Mouse (Mus musculus): ENCODE data around the gene Gm13119. TPM values are rescaled to one million over a fixed set of nuclear protein-coding genes. Genes with fewer than 3 reads are reported as not detected.
"Not testable (repeated sequence)": the region's sequence is repeated elsewhere in the genome, so short reads cannot be mapped to it uniquely, and the experiment has no call there.

The Gm13119 gene
- total RNA-seq (2021) = not detected in 2 replicates
- long read RNA-seq = 0 reads

GRCm38 (mm10) chr4:144357642-144358041 lies at the start of gene Gm13119:
Gene Gm13119 (plus strand): TSS chr4:144357942.
- not testable (repeated sequence) for DNase-seq

DNA sequence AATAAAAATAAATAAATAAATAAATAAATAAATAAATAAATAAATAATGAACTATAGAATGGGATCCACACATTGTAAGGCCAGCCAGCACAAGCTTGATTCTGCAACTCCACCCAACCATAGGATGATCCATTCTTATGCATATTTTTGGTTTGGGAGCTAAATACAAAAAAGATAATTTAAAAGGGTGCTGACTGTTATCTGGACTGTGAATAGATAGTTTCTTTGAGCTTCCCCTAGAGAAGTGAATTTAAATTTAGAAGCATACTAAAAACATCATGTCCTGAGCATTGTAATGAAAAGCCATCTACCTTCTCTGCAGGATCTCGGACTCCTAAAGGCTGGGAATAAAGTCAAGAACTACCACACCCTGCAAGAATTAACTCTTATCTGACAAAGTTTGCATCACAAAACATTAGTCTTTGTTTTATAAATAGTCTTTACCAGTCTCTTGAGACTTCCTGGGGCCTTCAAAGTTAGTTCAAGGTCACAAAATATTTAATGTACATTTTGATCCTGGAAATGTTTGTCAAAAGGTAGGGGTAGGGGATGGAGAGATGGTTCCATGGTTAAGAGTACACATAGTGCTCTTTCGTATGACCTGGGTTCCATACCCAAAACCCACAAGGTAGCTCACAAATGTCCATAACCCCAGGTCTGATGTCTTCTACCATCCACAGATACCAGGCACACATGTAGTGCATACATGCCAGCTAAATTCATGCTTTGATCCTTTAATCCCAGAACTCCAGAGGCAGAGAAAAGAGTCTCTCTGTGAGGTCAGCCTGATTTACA lies 44.9 kb upstream of the Gm13119 start:
- DNase-seq = not testable (repeated sequence)

GRCm38 (mm10) chr4:144329949-144330348 lies 27.8 kb upstream of the Gm13119 start, which contains the start of gene Gm13128:
Gene Gm13128 (plus strand): TSS chr4:144330249.
- DNase-seq = not testable (repeated sequence)

- DNase-seq = not testable (repeated sequence)
Measured at GRCm38 (mm10) chr4:144335856-144336255, 21.9 kb upstream of the Gm13119 start.

DNA sequence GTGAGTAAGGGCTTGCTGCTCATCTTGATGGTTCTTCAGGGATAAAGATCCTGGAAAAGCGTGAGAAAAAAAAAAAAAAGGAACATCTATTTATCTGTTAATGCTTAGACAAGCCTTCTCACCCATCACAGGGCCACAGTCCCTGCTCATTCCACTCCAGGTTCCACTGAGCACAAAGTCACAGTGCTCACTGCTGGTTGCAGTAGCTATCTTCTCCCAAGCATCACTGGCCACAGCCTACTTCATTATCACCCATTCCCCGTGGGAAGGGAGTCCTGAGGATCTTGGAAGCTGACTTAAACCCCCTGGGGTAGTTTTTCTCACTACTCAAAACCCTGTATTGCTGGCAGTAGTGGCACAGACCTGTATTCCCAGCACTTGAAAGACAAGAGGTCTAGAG lies 20.2 kb downstream of the Gm13119 start, which contains the start of gene Pramef20:
Pramef20 (minus strand) TSS at position 23 of the 400 bp plus-strand sequence.
- DNase-seq = no peak

DNA sequence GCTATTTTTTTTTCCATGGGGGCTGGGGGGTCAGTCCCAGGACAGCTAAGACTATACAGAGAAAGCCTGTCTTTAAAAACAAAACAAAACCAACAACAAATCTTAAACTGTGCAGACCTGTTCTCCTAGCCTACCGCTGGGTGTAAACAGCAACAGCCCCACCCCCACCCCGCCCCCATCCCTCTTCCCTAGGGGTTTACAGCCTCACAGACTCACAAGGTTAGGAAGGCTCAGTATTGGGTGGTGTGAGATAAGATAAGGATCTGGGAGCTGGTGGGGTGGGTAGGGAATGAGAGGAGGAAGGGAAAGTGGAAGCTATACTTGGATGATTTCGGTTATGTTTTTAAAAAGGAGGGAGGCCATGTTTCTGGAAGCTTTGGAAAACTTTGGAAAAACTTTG lies 38.6 kb downstream of the Gm13119 start:
- DNase-seq = no peak

DNA sequence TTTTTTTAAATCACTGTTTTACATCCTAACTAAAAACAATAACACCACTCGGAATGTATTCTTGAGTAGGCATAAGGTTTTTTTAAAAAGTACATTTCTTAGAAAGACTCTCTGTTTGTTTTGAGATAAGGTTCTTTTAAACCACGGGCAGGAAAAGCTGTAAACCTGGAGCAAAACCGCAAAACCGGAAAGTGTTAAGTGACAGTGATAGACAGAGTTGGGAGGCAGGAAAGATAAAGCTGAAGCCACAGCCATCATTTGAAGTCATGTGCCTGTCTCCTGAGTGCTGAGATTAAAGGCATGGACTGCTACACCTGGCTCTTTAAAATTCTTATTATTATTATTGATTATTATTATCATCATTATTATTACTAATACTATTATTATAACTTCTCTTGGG lies 45.0 kb downstream of the Gm13119 start:
- no peak for DNase-seq

- no peak for DNase-seq
Measured at GRCm38 (mm10) chr4:144404456-144405086, 46.8 kb downstream of the Gm13119 start.

GRCm38 (mm10) chr4:144406261-144406660 lies 48.5 kb downstream of the Gm13119 start:
- DNase-seq = no peak

DNA sequence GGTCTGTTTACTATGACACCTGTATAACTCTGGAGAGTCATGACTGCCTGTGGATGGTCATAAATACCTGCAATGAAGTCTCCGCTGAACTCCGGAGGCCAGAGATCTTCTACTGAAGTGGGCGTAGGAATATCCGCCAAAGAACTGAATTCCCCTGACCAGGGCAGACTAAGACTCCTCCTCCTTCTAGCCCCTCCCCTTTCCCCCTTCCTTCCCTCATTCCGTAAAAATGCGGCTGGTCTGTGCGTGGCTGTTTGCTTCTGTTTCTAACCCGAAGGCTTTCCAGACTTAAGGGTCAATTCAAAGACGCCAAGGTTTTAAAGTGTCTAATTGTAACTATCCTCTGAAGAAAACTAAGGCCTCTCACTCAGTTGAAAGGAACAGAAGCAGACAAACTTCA lies 50.5 kb downstream of the Gm13119 start, which contains the start of gene Pramef12:
Pramef12 (minus strand) TSS at position 175 of the 400 bp plus-strand sequence.
- DNase-seq = no peak

Other genes with a start within 250 kb of the Gm13119 start
- not detected in 2 replicates for gene Oog3, start 195.3 kb upstream of the Gm13119 start, total RNA-seq (2021)
- not detected in 2 replicates for gene Oog2, start 167.2 kb upstream of the Gm13119 start, total RNA-seq (2021)
- gene C87977, start 144.6 kb upstream of the Gm13119 start, total RNA-seq (2021) = not detected in 2 replicates
- gene Pramel5, start 77.5 kb upstream of the Gm13119 start, total RNA-seq (2021) = not detected in 2 replicates
- gene Gm13128, start 27.7 kb upstream of the Gm13119 start, total RNA-seq (2021) = not detected in 2 replicates
- gene Pramef20, start 20.0 kb downstream of the Gm13119 start, total RNA-seq (2021) = not detected in 2 replicates
- gene Pramef12, start 50.5 kb downstream of the Gm13119 start, total RNA-seq (2021) = not detected in 2 replicates
- gene 1700012P22Rik, start 80.8 kb downstream of the Gm13119 start, total RNA-seq (2021) = not detected in 2 replicates
- gene Gm9944, start 95.4 kb downstream of the Gm13119 start, total RNA-seq (2021) = not detected in 2 replicates
- gene Aadacl3, start 105.8 kb downstream of the Gm13119 start, total RNA-seq (2021) = not detected in 2 replicates
- not detected in 2 replicates for gene 9430007A20Rik, start 161.9 kb downstream of the Gm13119 start, total RNA-seq (2021)
- gene Gm13124, start 207.2 kb downstream of the Gm13119 start, total RNA-seq (2021) = not detected in 2 replicates

Measured in adrenal gland, postnatal 25 days (tissue).